Mouse (Mus musculus): ENCODE data around the gene Micu2. TPM values are rescaled to one million over a fixed set of nuclear protein-coding genes. Genes with fewer than 3 reads are reported as not detected.

Gene Micu2
- polyA plus RNA-seq, 1 experiment from 2014 or later = 71.8 TPM

Other genes starting within 250 kb of the Micu2 start
- 7.9 and 8.9 TPM in 2 replicates for gene Lats2, start 240.9 kb downstream of the Micu2 start, polyA plus RNA-seq (2015; fragmentation: Nextera tagmentation; extraction: Ambion mirVana)
- gene Sap18, start 201.1 kb downstream of the Micu2 start, polyA plus RNA-seq (2015; fragmentation: Nextera tagmentation; extraction: Ambion mirVana) = 23.7 and 28.8 TPM in 2 replicates
- 15.2 and 19.0 TPM in 2 replicates for gene Ska3, start 173.1 kb downstream of the Micu2 start, polyA plus RNA-seq (2015; fragmentation: Nextera tagmentation; extraction: Ambion mirVana)
- 123 and 130 TPM in 2 replicates for gene Mrpl57, start 173.0 kb downstream of the Micu2 start, polyA plus RNA-seq (2015; fragmentation: Nextera tagmentation; extraction: Ambion mirVana)
- gene Zdhhc20, start 109.0 kb downstream of the Micu2 start, polyA plus RNA-seq (2015; fragmentation: Nextera tagmentation; extraction: Ambion mirVana) = 46.7 and 51.0 TPM in 2 replicates
- 7.4 and 10.1 TPM in 2 replicates for gene Fgf9, start 71.3 kb upstream of the Micu2 start, polyA plus RNA-seq (2015; fragmentation: Nextera tagmentation; extraction: Ambion mirVana)

Data from forebrain, embryonic 16.5 days (tissue).